Mouse (Mus musculus): Measurements from ENCODE around the gene Mms22l.
A peak's percentile ranks its signal among the peaks of the same experiment; 100 is the strongest.
"Not testable (repeated sequence)": the region's sequence is repeated elsewhere in the genome, so short reads cannot be mapped to it uniquely, and the experiment has no call there.

The Mms22l gene

DNA sequence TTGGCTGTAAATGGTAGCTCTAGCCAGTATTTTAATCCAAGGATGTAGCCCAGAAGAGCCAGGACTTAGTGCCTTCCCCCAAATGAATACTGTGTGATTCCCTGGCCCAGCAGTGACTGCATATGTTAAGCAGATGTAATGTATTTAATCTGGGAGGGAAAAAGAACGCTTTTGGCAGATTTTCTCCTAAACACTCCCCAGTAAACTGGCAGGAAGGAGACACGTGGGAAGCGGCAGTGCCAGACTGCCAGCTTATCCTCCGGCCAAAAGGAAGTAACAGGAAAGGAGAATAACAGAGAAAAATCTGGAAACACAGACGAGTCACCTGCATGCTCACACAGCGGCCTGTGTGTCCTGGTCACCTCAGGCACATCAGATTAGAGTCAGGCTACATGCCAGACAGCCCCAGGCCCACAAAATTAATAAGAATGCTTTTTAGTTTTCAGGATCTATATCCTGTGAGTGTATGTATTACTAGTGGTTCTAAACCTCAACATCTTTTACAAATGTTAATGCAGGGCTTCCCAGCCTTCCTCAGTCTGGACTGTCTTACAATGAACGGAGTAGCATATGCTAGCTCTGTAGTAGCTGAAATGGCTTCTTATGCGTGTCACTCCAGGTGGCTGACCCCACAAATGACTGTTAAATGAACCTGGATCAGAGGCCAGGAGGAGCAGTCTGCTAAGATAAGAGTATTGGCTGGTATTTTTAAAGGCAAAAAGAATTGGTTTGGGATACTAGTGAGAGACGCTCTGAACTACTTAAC, 125.4 kb downstream of the Mms22l start:
- DNase-seq: no peak

DNA sequence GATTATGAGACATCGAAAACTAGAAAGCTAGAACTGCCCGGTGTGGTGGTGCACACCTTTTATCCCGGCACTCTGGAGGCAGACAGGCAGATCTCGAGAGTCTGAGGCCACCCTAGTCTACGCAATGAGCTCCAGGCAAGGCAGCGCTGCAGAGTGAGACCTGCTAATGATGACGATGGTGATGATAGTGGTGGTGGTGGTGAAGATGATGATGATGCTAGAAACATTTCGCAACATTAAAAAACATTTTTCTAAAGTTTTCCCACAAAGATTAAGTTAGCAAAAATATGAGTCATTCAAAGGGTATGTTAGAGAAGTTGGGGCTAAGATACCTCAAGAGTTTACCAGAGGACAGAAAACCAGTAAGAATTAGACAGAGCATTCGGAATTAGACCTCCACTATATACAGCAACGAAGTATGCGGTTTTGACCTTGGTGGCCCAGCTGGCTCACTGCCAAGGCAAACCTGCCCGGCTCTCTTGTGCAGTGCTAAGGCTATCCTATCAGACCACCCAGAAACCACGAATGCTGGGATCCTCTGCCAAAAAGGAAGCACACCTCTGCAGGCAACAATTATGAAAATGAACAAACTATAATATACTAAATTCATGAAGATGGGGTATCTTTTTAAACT, 129.8 kb downstream of the Mms22l start:
- DNase-seq: peak in 1 of 2 experiments; percentile 5

DNA sequence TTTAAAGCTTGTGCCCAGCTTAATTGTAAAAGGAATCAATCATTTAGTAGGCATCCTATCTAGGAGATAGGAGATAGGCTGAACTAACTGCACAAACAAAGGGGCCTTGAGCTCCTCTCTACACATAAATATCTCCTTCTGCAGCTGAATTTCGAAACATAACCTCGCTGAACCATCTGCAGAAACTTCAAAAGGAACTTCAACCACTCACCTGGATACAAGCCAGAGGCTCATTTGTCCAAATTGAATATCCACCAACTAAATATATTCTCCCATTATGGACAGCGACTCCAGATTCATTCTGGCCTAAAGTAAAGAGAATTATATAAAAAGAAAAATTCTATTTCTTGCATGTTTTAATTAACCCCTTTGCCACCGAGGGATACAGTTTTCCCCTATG, 130.4 kb downstream of the Mms22l start:
- no peak for DNase-seq

DNA sequence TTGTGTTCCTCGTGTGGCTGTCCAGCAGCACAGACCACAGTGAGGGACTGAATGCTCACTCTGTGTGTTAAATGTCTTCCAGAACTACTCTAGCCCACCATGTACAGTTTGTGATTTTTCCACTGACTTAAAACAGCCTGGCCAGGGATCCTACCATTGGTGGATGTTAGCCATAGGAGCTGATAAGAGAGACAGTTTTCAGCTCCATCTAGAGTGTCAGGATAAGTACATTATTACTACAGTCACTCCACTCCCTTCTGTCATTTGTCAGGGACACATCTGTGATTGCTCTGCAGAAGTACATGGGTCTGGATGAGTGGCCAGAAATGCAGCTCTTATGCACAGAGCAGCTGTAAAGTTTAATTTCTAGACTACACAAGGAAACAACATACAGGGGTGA, 131.6 kb downstream of the Mms22l start:
- DNase-seq: no peak

DNA sequence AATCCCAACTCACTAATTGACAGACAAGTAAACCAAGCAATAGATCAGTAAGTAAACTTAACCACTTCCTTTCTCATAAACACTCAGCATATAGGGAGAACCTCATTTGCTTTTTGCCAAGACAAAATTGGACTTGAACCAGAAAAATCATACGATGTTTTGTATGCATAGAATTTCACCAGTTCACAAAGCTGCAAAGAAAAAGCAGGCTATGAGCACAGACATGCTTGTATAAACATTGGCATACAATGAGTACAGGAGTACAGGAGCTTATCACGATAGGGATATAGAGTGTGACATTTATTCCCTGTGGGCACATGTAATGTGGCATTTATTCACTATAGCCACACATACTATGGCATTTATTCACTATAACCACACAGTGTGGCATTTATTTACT, 134.2 kb downstream of the Mms22l start:
- no peak for DNase-seq

DNA sequence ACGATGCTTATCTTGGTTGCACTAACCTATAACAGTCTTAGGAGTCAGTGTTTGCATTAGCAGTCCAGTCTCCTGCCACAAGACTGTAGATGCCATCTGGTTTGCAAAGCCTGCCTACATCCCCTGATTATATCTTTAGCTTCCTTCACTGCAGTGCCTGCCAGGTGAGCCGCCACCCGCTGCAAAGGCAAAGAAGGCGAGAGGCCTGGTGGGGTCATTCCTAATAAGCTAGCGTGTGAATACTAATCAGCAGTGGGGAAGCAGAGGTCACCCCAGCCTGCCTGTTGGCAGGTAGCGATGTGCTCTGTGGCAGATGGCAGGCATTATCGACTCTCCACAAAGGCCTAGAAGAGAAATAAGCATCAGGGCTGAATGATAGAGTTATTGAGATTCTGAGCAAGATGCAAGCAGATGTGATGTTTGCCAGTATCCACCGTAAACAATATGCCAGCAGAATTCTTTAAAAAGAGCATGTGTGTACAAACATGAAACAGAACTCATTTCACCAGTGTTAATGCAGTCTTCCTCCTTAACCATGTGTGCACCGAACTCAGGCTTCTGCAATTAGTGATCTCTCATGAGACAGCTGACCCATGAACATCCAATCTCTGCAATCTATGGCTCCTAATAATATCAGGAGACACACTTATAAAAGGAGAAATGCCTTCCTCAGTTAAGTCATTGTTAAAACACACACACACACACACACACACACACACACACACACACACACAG, 135.1 kb downstream of the Mms22l start:
- no peak for DNase-seq

DNA sequence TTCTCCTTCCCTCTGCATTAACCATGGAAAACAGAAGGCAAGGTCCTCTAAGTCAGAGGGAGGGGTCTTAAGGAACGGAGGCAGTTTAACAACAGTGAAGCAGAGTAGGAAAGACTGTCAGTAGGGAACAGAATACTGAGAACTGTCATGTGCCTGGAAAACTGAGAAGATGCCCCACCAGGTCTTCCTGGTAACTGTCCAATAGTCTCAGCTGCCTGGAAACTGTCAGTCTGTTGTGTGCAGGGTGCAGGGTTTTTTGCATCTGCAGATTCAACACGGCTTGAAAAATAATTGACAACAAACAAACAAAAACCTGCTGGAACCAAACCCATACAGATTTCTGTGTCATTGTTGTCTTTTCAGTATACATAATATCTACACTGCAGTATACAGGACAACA, 146.1 kb downstream of the Mms22l start:
- no peak for DNase-seq

DNA sequence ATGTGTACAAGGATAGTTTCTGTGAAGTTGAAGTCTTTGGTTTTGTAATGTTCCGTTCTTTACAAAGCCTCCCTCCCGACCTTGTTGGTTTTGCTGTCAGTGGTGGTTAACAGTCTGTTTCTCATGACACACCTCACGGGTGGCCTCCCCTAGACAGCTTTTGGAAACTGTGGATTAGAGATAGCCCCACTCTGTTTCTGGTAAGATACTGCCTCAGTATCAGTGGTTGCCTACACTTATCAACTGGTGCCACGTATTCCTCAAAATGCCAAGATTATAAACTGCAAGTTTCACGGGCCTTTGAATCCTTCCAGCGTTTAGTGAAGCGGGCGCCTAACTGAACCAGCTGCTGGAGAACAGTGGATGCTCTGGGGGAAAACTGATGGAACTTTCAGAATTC, 148.5 kb downstream of the Mms22l start:
- not testable (repeated sequence) for DNase-seq
